Mouse (Mus musculus): ENCODE results near the gene Arhgap32.
A peak's percentile ranks its signal among the peaks of the same experiment; 100 is the strongest.
"Not testable (repeated sequence)": the region's sequence is repeated elsewhere in the genome, so short reads cannot be mapped to it uniquely, and the experiment has no call there.

Arhgap32 gene

GRCm38 (mm10) chr9:32138616-32139015, 22.7 kb downstream of the Arhgap32 start:
- no peak for DNase-seq

- DNase-seq, result no peak
Observed at GRCm38 (mm10) chr9:32139641-32140040, 23.7 kb downstream of the Arhgap32 start.

GRCm38 (mm10) chr9:32142834-32143233, 26.9 kb downstream of the Arhgap32 start:
- DNase-seq, result no peak

- DNase-seq, result no peak
Observed at GRCm38 (mm10) chr9:32143451-32143850, 27.5 kb downstream of the Arhgap32 start.

- no peak for DNase-seq
Observed at GRCm38 (mm10) chr9:32146257-32146996, 30.5 kb downstream of the Arhgap32 start.

- no peak for DNase-seq
Observed at GRCm38 (mm10) chr9:32149241-32149640, 33.3 kb downstream of the Arhgap32 start.

- DNase-seq, result no peak
Observed at GRCm38 (mm10) chr9:32149836-32150642, 34.1 kb downstream of the Arhgap32 start.

GRCm38 (mm10) chr9:32154727-32155371, 38.9 kb downstream of the Arhgap32 start:
- no peak for DNase-seq

- DNase-seq, result peak; percentile 41
Observed at GRCm38 (mm10) chr9:32156706-32157105, 40.8 kb downstream of the Arhgap32 start.

- DNase-seq, result no peak
Observed at GRCm38 (mm10) chr9:32157201-32157600, 41.3 kb downstream of the Arhgap32 start.

- DNase-seq, result peak; percentile 80
Observed at GRCm38 (mm10) chr9:32158837-32159543, 43.1 kb downstream of the Arhgap32 start.

GRCm38 (mm10) chr9:32159724-32160123, 43.8 kb downstream of the Arhgap32 start:
- DNase-seq, result no peak

- DNase-seq, result no peak
Observed at GRCm38 (mm10) chr9:32162792-32163191, 46.9 kb downstream of the Arhgap32 start.

- not testable (repeated sequence) for DNase-seq
Observed at GRCm38 (mm10) chr9:32163820-32164219, 47.9 kb downstream of the Arhgap32 start.

- DNase-seq, result peak; percentile 70
Observed at GRCm38 (mm10) chr9:32168546-32169137, 52.7 kb downstream of the Arhgap32 start.

GRCm38 (mm10) chr9:32170713-32171112, 54.8 kb downstream of the Arhgap32 start:
- DNase-seq, result peak; percentile 39

GRCm38 (mm10) chr9:32176612-32177011, 60.7 kb downstream of the Arhgap32 start:
- peak; percentile 58 for DNase-seq

- DNase-seq, result no peak
Observed at GRCm38 (mm10) chr9:32181170-32181569, 65.2 kb downstream of the Arhgap32 start.

GRCm38 (mm10) chr9:32186489-32186888, 70.6 kb downstream of the Arhgap32 start:
- DNase-seq, result peak; percentile 37

- DNase-seq, result no peak
Observed at GRCm38 (mm10) chr9:32192295-32193073, 76.5 kb downstream of the Arhgap32 start.

- DNase-seq, result no peak
Observed at GRCm38 (mm10) chr9:32204450-32204990, 88.6 kb downstream of the Arhgap32 start.

Data from kidney, postnatal 10 days (tissue).